Mouse (Mus musculus): ENCODE results near the gene Stambpl1. TPM values are rescaled to one million over a fixed set of nuclear protein-coding genes. Genes with fewer than 3 reads are reported as not detected.

Stambpl1 gene
- polyA plus RNA-seq, 1 experiment = 2.8 TPM

DNA sequence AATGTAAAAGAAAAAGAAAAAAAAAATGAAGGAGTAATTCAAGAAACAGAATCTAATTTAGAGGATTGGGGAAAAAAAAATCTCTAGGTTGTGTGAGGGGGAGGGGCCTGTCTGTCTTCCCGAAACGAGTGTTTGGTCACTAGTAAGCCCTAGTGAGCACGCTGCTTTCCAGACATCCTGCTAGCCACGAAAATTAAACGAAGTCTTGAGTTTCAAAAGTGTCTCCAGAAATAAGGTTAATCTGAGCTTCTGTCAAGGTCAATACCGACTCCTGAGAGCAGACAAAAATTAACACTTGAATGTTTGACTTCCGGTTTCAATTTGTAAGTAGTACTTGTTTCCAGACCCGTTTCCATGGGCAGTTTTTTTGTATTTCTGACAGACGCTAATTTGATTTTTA, 1.1 kb downstream of the Stambpl1 start:
- Histone ChIP-seq H3K27ac (ENCODE audit: insufficient read depth, low read length) (no peak overlapping the region), H3K9ac (ENCODE audit: low read depth, poor library complexity, severe bottlenecking) (no peak overlapping the region), H3K4me1 (ENCODE audit: control insufficient read depth, insufficient read depth, low read length) (peaks cover 2% of the 10 kb centered on the region), H3K9me3 (replicated peaks; ENCODE audit: control insufficient read depth, insufficient read depth, low read length, poor library complexity, severe bottlenecking) (no peaks in the 10 kb centered on the region), H3K36me3 (ENCODE audit: control insufficient read depth, insufficient read depth, low read length, poor library complexity, severe bottlenecking) (no peaks in the 10 kb centered on the region), H3K27me3 (ENCODE audit: control insufficient read depth, insufficient read depth, low read length, poor library complexity, severe bottlenecking) (no peaks in the 10 kb centered on the region), H3K4me3 (ENCODE audit: low read depth, low read length) (no peak overlapping the region; the same call in 1 of the 2 replicates)
- TF ChIP-seq CTCF (IDR thresholded peaks at IDR 0.05; ENCODE audit: low read depth, low read length) (no peak), POLR2A (IDR thresholded peaks at IDR 0.05; ENCODE audit: insufficient read depth, low read length) (no peak), EP300 (IDR thresholded peaks at IDR 0.05; ENCODE audit: insufficient read depth, low read depth, low read length) (no peak)

- H3K4me3 ChIP-seq (ENCODE audit: low read depth, low read length) = no peak overlapping the region
- H3K4me1 ChIP-seq (ENCODE audit: control insufficient read depth, insufficient read depth, low read length) = peaks cover 2% of the 10 kb centered on the region
- no peaks in the 10 kb centered on the region for H3K9me3 ChIP-seq (replicated peaks; ENCODE audit: control insufficient read depth, insufficient read depth, low read length, poor library complexity, severe bottlenecking)
- H3K9ac ChIP-seq (ENCODE audit: low read depth, poor library complexity, severe bottlenecking) = no peak overlapping the region
- H3K27me3 ChIP-seq (ENCODE audit: control insufficient read depth, insufficient read depth, low read length, poor library complexity, severe bottlenecking) = no peaks in the 10 kb centered on the region
- TF ChIP-seq CTCF (IDR thresholded peaks at IDR 0.05; ENCODE audit: low read depth, low read length) (no peak), EP300 (IDR thresholded peaks at IDR 0.05; ENCODE audit: insufficient read depth, low read depth, low read length) (no peak), POLR2A (IDR thresholded peaks at IDR 0.05; ENCODE audit: insufficient read depth, low read length) (no peak)
- H3K36me3 ChIP-seq (ENCODE audit: control insufficient read depth, insufficient read depth, low read length, poor library complexity, severe bottlenecking) = no peaks in the 10 kb centered on the region
- no peak overlapping the region for H3K27ac ChIP-seq (ENCODE audit: insufficient read depth, low read length)
Observed at GRCm38 (mm10) chr19:34193683-34194082, 1.7 kb downstream of the Stambpl1 start.

DNA sequence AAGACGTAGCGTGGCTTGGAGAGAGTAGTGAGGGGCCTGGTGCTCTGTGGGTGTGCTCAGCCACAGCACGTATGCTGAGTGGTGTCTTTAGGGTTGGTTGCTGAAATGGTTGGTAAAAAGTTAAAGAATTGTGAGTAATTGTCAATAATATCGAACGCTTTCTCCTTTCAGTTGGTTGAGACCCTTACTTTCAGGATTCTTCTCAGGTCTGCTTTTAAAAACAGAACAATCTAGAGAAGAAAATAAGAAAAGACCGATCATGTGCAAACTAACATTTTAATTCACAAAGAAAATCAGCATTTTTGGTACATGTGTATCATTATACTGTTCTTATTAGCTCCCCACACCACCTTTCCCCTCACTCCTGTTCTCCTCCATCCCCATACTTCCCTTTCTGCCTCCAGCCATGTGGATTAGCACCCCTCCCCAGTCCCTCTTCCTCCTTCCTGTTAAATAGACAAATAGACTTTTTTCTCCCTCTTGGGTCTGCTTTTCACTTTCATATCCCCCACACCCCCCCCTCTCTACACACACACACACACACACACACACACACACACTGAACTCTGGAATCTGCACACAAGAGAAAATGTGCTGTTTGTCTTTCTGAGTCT, 2.2 kb downstream of the Stambpl1 start:
- H3K4me3 ChIP-seq (ENCODE audit: low read depth, low read length) = no peak overlapping the region

GRCm38 (mm10) chr19:34195031-34195430, 3.0 kb downstream of the Stambpl1 start:
- H3K4me3 ChIP-seq (ENCODE audit: low read depth, low read length) = no peak overlapping the region
- no peaks in the 10 kb centered on the region for H3K9me3 ChIP-seq (replicated peaks; ENCODE audit: control insufficient read depth, insufficient read depth, low read length, poor library complexity, severe bottlenecking)
- TF ChIP-seq EP300 (IDR thresholded peaks at IDR 0.05; ENCODE audit: insufficient read depth, low read depth, low read length) (no peak), CTCF (IDR thresholded peaks at IDR 0.05; ENCODE audit: low read depth, low read length) (no peak), POLR2A (IDR thresholded peaks at IDR 0.05; ENCODE audit: insufficient read depth, low read length) (no peak)
- H3K4me1 ChIP-seq (ENCODE audit: control insufficient read depth, insufficient read depth, low read length) = peaks cover 2% of the 10 kb centered on the region
- H3K9ac ChIP-seq (ENCODE audit: low read depth, poor library complexity, severe bottlenecking) = no peak overlapping the region
- no peaks in the 10 kb centered on the region for H3K27me3 ChIP-seq (ENCODE audit: control insufficient read depth, insufficient read depth, low read length, poor library complexity, severe bottlenecking)
- H3K27ac ChIP-seq (ENCODE audit: insufficient read depth, low read length) = no peak overlapping the region
- H3K36me3 ChIP-seq (ENCODE audit: control insufficient read depth, insufficient read depth, low read length, poor library complexity, severe bottlenecking) = no peaks in the 10 kb centered on the region

More for the DNA sequence above, 2.2 kb downstream of the Stambpl1 start:
- TF ChIP-seq CTCF (IDR thresholded peaks at IDR 0.05; ENCODE audit: low read depth, low read length) (no peak), POLR2A (IDR thresholded peaks at IDR 0.05; ENCODE audit: insufficient read depth, low read length) (no peak), EP300 (IDR thresholded peaks at IDR 0.05; ENCODE audit: insufficient read depth, low read depth, low read length) (no peak)
- Histone ChIP-seq H3K27ac (ENCODE audit: insufficient read depth, low read length) (no peak overlapping the region), H3K36me3 (ENCODE audit: control insufficient read depth, insufficient read depth, low read length, poor library complexity, severe bottlenecking) (no peaks in the 10 kb centered on the region), H3K9me3 (replicated peaks; ENCODE audit: control insufficient read depth, insufficient read depth, low read length, poor library complexity, severe bottlenecking) (no peaks in the 10 kb centered on the region), H3K4me1 (ENCODE audit: control insufficient read depth, insufficient read depth, low read length) (peaks cover 2% of the 10 kb centered on the region), H3K27me3 (ENCODE audit: control insufficient read depth, insufficient read depth, low read length, poor library complexity, severe bottlenecking) (no peaks in the 10 kb centered on the region), H3K9ac (ENCODE audit: low read depth, poor library complexity, severe bottlenecking) (no peak overlapping the region)

GRCm38 (mm10) chr19:34198066-34198465, 6.0 kb downstream of the Stambpl1 start:
- H3K9ac ChIP-seq (ENCODE audit: low read depth, poor library complexity, severe bottlenecking) = no peak overlapping the region
- H3K27me3 ChIP-seq (ENCODE audit: control insufficient read depth, insufficient read depth, low read length, poor library complexity, severe bottlenecking) = no peaks in the 10 kb centered on the region
- H3K4me1 ChIP-seq (ENCODE audit: control insufficient read depth, insufficient read depth, low read length) = peaks cover 2% of the 10 kb centered on the region
- no peak overlapping the region for H3K27ac ChIP-seq (ENCODE audit: insufficient read depth, low read length)
- H3K36me3 ChIP-seq (ENCODE audit: control insufficient read depth, insufficient read depth, low read length, poor library complexity, severe bottlenecking) = no peaks in the 10 kb centered on the region
- no peak for TF ChIP-seq EP300 (IDR thresholded peaks at IDR 0.05; ENCODE audit: insufficient read depth, low read depth, low read length)
- no peak for TF ChIP-seq CTCF (IDR thresholded peaks at IDR 0.05; ENCODE audit: low read depth, low read length)
- no peak for TF ChIP-seq POLR2A (IDR thresholded peaks at IDR 0.05; ENCODE audit: insufficient read depth, low read length)
- H3K4me3 ChIP-seq (ENCODE audit: low read depth, low read length) = no peak overlapping the region
- no peaks in the 10 kb centered on the region for H3K9me3 ChIP-seq (replicated peaks; ENCODE audit: control insufficient read depth, insufficient read depth, low read length, poor library complexity, severe bottlenecking)

DNA sequence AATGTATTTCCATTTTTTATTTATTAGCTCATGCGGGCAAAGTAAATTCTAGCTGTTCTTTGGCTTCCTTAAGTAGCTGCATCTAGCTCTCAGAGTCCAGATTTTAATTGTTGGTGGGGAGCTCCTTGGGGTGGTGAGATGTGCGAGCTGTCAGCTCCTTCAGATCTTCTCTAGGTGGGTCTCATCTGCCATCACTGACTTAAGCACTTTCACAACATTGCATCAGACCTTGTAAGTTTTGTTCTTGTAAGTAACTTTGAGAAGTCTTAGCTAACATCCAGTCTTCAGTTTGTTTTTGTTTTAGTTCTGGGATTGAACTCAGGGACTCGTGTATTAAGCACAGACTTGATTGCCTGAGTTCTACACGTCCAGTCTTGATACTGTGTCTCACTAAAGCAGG, 6.9 kb downstream of the Stambpl1 start:
- Histone ChIP-seq H3K9me3 (replicated peaks; ENCODE audit: control insufficient read depth, insufficient read depth, low read length, poor library complexity, severe bottlenecking) (no peaks in the 10 kb centered on the region), H3K27me3 (ENCODE audit: control insufficient read depth, insufficient read depth, low read length, poor library complexity, severe bottlenecking) (no peaks in the 10 kb centered on the region), H3K27ac (ENCODE audit: insufficient read depth, low read length) (no peak overlapping the region), H3K9ac (ENCODE audit: low read depth, poor library complexity, severe bottlenecking) (no peak overlapping the region), H3K4me1 (ENCODE audit: control insufficient read depth, insufficient read depth, low read length) (peaks cover 2% of the 10 kb centered on the region), H3K4me3 (ENCODE audit: low read depth, low read length) (no peak overlapping the region), H3K36me3 (ENCODE audit: control insufficient read depth, insufficient read depth, low read length, poor library complexity, severe bottlenecking) (no peaks in the 10 kb centered on the region)
- TF ChIP-seq EP300 (IDR thresholded peaks at IDR 0.05; ENCODE audit: insufficient read depth, low read depth, low read length) (no peak), POLR2A (IDR thresholded peaks at IDR 0.05; ENCODE audit: insufficient read depth, low read length) (no peak), CTCF (IDR thresholded peaks at IDR 0.05; ENCODE audit: low read depth, low read length) (no peak)
